Mouse (Mus musculus): ENCODE results near the gene Smim13. TPM values are rescaled to one million over a fixed set of nuclear protein-coding genes. Genes with fewer than 3 reads are reported as not detected.

Smim13 gene
- 6.7 and 6.9 TPM in 2 replicates for polyA plus RNA-seq (2015; fragmentation: Nextera tagmentation; extraction: Ambion mirVana)

GRCm38 (mm10) chr13:41249538-41250317 is at the start of gene Smim13:
Gene Smim13 (plus strand): TSS chr13:41249844.

GRCm38 (mm10) chr13:41220304-41220834 is 29.3 kb upstream of the Smim13 start, which contains the start of gene Elovl2:
Gene Elovl2 (minus strand): TSS chr13:41220405.

GRCm38 (mm10) chr13:41273927-41274650 is 24.4 kb downstream of the Smim13 start, which contains the start of gene Gm17364:
Gene Gm17364 (minus strand): TSS chr13:41273977.

Other genes starting within 250 kb of the Smim13 start
- 73.1 and 80.8 TPM in 2 replicates for gene Pak1ip1, start 248.8 kb upstream of the Smim13 start, polyA plus RNA-seq (2015; fragmentation: Nextera tagmentation; extraction: Ambion mirVana)
- gene Tmem14c, start 233.6 kb upstream of the Smim13 start, polyA plus RNA-seq (2015; fragmentation: Nextera tagmentation; extraction: Ambion mirVana), result 826 and 983 TPM in 2 replicates
- 0.04 and 0.08 TPM in 2 replicates for gene Mak, start 170.1 kb upstream of the Smim13 start, polyA plus RNA-seq (2015; fragmentation: Nextera tagmentation; extraction: Ambion mirVana)
- gene Gcm2, start 138.8 kb upstream of the Smim13 start, polyA plus RNA-seq (2015; fragmentation: Nextera tagmentation; extraction: Ambion mirVana), result not detected in 2 replicates
- gene Sycp2l, start 135.5 kb upstream of the Smim13 start, polyA plus RNA-seq (2015; fragmentation: Nextera tagmentation; extraction: Ambion mirVana), result not detected in 2 replicates
- 0.21 and 0.31 TPM in 2 replicates for gene Elovl2, start 29.4 kb upstream of the Smim13 start, polyA plus RNA-seq (2015; fragmentation: Nextera tagmentation; extraction: Ambion mirVana)
- not detected in 2 replicates for gene Gm17364, start 24.1 kb downstream of the Smim13 start, polyA plus RNA-seq (2015; fragmentation: Nextera tagmentation; extraction: Ambion mirVana)
- gene Nedd9, start 237.5 kb downstream of the Smim13 start, polyA plus RNA-seq (2015; fragmentation: Nextera tagmentation; extraction: Ambion mirVana), result 14.2 and 17.5 TPM in 2 replicates

Measured in spleen, postnatal 0 days (tissue).